Mouse (Mus musculus) liver, embryonic 12.5 days (tissue): ENCODE results near the gene Mvb12a. TPM values are rescaled to one million over a fixed set of nuclear protein-coding genes. Genes with fewer than 3 reads are reported as not detected.
"Not testable (repeated sequence)": the region's sequence is repeated elsewhere in the genome, so short reads cannot be mapped to it uniquely, and the experiment has no call there.

Experiments
- ATAC-seq: fragments of 200-750 bp; cut with Nextera tagmentation; 2 replicates; pipeline ENCODE4 v1.8.0; 2017; ENCODE audit warnings: moderate number of reproducible peaks, mild to moderate bottlenecking, moderate library complexity
- H3K27ac ChIP-seq: fragments of 300-500 bp; sonication (generic); 2 replicates; pipeline ENCODE4 v1.5.1; 2016; ENCODE audit warnings: mild to moderate bottlenecking
- H3K27me3 ChIP-seq: fragments of 300-500 bp; sonication (generic); replicated peaks from 2 replicates; pipeline ENCODE4 v1.6.1; 2016; ENCODE audit warnings: mild to moderate bottlenecking, moderate library complexity
- H3K36me3 ChIP-seq: fragments of 300-500 bp; sonication (generic); 2 replicates; pipeline ENCODE4 v1.6.1; 2016; ENCODE audit warnings: mild to moderate bottlenecking, moderate library complexity
- H3K4me1 ChIP-seq: fragments of 300-500 bp; sonication (generic); 2 replicates; pipeline ENCODE4 v1.6.1; 2016
- H3K4me2 ChIP-seq: fragments of 300-500 bp; sonication (generic); 2 replicates; pipeline ENCODE4 v1.6.1; 2016; ENCODE audit warnings: mild to moderate bottlenecking, moderate library complexity
- H3K4me3 ChIP-seq: fragments of 300-500 bp; sonication (generic); 2 replicates; pipeline ENCODE4 v1.5.1; 2016; ENCODE audit warnings: mild to moderate bottlenecking, moderate library complexity
- H3K9ac ChIP-seq: fragments of 300-500 bp; sonication (generic); 2 replicates; pipeline ENCODE4 v1.6.1; 2016; ENCODE audit warnings: mild to moderate bottlenecking, moderate library complexity
- H3K9me3 ChIP-seq: fragments of 300-500 bp; sonication (generic); replicated peaks from 2 replicates; pipeline ENCODE4 v1.6.1; 2016; ENCODE audit warnings: mild to moderate bottlenecking, moderate library complexity
- WGBS: fragments of 180-500 bp; shearing (Covaris S2); methylation state at CpG from one replicate; pipeline ENCODE4 v1.1.7; 2016; ENCODE audit not compliant: insufficient replicate concordance; 5-methylcytosine and 5-hydroxymethylcytosine counted together
- polyA plus RNA-seq: library from polyadenylated mRNA; unstranded; fragments of >200 nt; fragmentation: Nextera tagmentation; extraction: Ambion mirVana; gene quantifications from 2 replicates; pipeline ENCODE4 v1.2.1, GENCODE M21; 2016

Gene Mvb12a
- polyA plus RNA-seq, 1 experiment from 2014 or later: 42.7 TPM

DNA sequence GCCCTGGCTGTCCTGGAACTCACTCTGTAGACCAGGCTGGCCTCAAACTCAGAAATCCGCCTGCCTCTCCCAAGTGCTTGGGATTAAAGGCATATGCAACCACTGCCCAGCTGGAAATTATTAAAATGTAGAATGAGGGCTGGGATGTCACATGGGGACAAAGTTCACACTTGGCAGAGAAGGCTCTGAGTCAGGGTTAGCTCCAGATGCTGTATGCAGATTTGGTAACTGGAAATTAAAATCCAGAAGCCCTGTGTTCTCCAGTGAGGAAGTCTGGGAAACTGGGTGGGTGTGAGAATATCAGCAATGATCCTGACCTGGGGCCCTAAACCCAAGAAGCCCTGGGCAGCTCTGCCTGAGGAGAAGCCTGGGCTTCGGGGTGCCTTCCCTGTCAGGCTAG, 33.4 kb upstream of the Mvb12a start:
- peak overlapping the region; percentile 67; the same call in 1 of the 2 replicates for H3K4me2 ChIP-seq
- WGBS: 62% methylated on average over 2 of the region's 2 CpGs
- H3K27ac ChIP-seq: no peak overlapping the region
- no peaks in the 10 kb centered on the region for H3K36me3 ChIP-seq
- peaks cover 68% of the 10 kb centered on the region for H3K27me3 ChIP-seq
- no peak overlapping the region for H3K9ac ChIP-seq
- H3K9me3 ChIP-seq: no peaks in the 10 kb centered on the region
- no peak for ATAC-seq
- H3K4me3 ChIP-seq: no peak overlapping the region
- H3K4me1 ChIP-seq: peaks cover 37% of the 10 kb centered on the region

DNA sequence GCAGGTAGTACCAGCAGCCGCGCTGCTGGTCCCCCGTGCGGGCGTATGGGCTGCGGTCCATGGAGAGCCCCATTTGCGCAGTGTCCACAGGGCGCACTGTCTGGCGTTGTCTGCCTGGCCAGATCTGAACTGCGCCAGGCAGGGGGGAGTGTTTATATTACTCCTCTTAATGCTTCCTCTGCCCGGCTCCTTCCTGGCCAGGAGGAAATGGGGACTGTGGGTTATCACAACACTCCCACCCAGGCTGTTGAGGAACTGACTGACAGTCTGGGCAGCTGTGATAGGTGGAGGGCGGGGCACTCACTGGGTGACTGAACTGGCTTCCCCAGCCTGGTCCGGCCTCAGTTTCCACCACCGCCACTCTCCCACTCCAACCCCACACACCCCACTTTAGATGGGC, 31.1 kb upstream of the Mvb12a start, which contains the start of gene Plvap:
Plvap (minus strand) TSS at position 109 of the 400 bp plus-strand sequence.
- H3K4me2 ChIP-seq: peak within 1 kb of the TSS; percentile 67
- peaks cover 49% of the 10 kb centered on the region for H3K27me3 ChIP-seq
- H3K4me3 ChIP-seq: peak within 1 kb of the TSS; percentile 42
- peaks cover 37% of the 10 kb centered on the region for H3K4me1 ChIP-seq
- H3K36me3 ChIP-seq: no peaks in the 10 kb centered on the region
- H3K9me3 ChIP-seq: no peaks in the 10 kb centered on the region
- peak; percentile 87 for ATAC-seq
- no peak within 1 kb of the TSS for H3K9ac ChIP-seq
- peak within 1 kb of the TSS; percentile 54 for H3K27ac ChIP-seq
- 8% methylated on average over 14 of the region's 14 CpGs for WGBS

DNA sequence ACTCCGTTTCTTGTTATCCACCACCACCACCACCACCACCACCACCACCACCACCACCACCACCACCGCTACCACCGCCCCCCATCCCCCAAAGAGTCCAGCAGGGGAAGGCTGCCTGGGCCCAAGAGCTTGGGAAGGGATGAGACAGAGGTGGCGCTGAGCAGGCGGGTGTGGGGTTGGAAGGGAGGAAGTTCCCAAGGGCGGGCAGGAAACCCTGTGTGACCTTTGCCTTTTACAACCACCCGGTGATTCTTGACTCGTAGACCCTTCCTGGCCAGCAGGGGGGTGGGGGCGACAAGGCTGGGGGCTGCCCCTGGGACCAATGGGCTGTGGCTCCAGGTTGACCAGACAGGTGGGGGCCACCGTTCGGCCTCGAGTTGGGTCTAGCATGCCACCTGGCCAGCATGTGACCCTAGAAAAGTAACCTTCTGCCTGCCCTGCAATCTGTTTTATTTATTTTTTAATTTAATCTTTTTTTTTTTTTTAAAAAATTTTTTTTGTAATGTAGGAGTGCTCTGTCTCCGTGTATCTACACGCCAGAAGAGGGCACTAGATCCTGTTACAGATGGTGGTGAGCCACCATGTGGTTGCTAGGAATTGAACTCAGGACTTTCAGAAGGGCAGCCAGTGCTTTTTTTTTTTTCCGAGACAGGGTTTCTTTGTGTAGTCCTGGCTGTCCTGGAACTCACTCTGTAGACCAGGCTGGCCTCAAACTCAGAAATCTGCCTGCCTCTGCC, 29.5 kb upstream of the Mvb12a start:
- 41% methylated on average over 15 of the region's 15 CpGs for WGBS
- Histone ChIP-seq H3K27me3 (peaks cover 34% of the 10 kb centered on the region), H3K4me1 (peaks cover 32% of the 10 kb centered on the region), H3K4me3 (no peak overlapping the region), H3K4me2 (no peak overlapping the region), H3K36me3 (no peaks in the 10 kb centered on the region), H3K9me3 (no peaks in the 10 kb centered on the region), H3K9ac (no peak overlapping the region), H3K27ac (no peak overlapping the region)
- ATAC-seq: no peak

DNA sequence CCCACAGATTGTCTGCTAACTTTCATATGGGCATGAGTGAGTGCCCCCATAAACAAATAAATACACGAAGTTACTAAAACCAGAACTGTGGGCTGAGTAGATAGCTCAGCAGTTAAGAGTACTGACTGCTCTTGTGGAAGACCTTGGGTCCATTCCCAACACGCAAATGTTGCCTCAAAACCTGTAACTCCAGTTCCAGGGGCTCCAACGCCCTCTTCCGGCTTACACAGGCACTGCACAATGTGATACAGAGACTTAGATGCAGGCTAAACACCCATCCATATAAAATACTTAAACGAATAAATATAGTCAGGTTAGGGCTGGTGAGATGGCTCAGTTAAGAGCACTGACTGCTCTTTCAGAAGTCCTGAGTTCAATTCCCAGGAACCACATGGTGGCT, 27.7 kb upstream of the Mvb12a start:
- Histone ChIP-seq H3K27me3 (peaks cover 17% of the 10 kb centered on the region), H3K4me2 (no peak overlapping the region), H3K4me3 (no peak overlapping the region), H3K4me1 (peaks cover 33% of the 10 kb centered on the region), H3K27ac (no peak overlapping the region), H3K36me3 (no peaks in the 10 kb centered on the region), H3K9me3 (no peaks in the 10 kb centered on the region), H3K9ac (no peak overlapping the region)
- WGBS: 58% methylated on average over 5 of the region's 5 CpGs
- ATAC-seq: no peak

DNA sequence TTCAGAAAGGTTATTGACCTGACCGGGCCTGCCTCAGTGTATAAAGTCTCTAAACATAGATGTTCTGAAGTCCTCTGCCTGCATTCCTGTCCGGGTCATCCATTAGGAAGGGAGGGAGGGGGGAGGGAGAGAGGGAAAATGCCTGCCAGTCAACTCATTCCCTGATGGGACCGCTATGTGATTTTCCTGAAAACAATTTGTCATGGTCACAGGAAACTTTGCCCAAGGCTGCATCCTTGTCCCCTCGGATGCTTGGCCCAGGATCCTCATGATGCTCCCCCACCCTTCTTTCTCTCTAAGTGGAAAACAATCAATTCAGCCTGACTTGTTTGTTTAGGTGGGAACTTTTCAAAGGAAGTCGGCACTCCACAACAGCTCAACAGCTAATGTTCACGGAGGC, 25.9 kb upstream of the Mvb12a start:
- whole genome bisulfite sequencing: 42% methylated on average over 6 of the region's 6 CpGs
- ATAC-seq: no peak
- H3K9me3 ChIP-seq: no peaks in the 10 kb centered on the region
- H3K36me3 ChIP-seq: no peaks in the 10 kb centered on the region
- no peak overlapping the region for H3K4me3 ChIP-seq
- no peak overlapping the region for H3K9ac ChIP-seq
- H3K27me3 ChIP-seq: 0 out of 2 replicates have a peak, but pooled peaks cover under 1% of the 10 kb centered on the region
- peaks cover 30% of the 10 kb centered on the region for H3K4me1 ChIP-seq
- H3K4me2 ChIP-seq: no peak overlapping the region
- H3K27ac ChIP-seq: no peak overlapping the region

DNA sequence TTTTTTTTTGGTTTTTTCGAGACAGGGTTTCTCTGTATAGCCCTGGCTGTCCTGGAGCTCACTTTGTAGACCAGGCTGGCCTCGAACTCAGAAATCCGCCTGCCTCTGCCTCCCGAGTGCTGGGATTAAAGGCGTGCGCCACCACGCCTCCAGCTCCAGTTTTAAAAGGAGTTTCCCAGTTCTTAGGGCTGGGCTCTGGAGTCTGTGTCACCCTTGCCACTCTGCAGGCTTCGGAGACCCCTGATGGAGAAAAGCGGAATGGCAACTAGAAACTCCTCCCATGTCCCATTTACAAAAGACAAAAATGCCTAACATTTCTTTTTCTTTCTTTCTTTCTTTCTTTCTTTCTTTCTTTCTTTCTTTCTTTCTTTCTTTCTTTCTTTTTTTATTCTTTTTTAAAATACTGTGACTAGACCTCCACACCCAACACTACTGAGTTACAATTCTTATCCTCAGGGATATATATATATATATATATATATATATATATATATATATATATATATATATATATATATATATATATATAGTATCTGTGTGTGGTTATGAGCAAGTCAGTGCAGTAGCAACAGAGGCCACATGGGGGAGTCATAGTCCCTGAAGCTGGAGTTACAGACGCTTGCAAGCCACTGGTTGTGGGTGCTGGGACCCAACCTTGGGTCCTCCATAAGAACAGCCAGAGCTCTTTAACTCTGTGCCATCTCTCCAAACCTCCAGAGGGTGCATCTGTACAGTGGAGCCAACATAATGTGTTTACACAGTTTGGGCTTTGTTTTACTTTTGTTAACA, 23.5 kb upstream of the Mvb12a start:
- not testable (repeated sequence) for H3K9ac ChIP-seq, H3K36me3 ChIP-seq, H3K9me3 ChIP-seq, H3K27ac ChIP-seq, H3K4me2 ChIP-seq, ATAC-seq, H3K4me3 ChIP-seq
- whole genome bisulfite sequencing: 23% methylated on average over 10 of the region's 10 CpGs
- Histone ChIP-seq H3K27me3 (peaks cover 15% of the 10 kb centered on the region), H3K4me1 (peaks cover 16% of the 10 kb centered on the region)

DNA sequence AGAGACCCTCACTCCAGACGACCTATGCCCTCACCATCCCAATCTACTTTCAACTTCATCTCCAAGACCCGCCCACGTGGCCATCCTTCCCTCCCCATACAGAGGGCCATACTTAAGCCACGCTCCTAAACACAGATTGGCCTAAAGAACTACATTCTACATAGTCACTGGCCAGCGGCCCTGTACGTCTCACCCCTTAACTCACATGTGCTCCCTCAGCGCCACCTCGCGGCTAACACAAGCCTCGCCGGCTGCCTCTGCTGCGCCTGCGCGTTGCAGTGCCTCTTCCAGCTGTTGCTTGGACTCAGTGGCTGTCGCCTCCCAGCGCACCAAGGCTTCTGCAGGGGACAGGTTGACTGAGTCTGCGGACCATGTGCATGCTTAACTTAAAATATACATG, 21.1 kb upstream of the Mvb12a start:
- Histone ChIP-seq H3K9ac (no peak overlapping the region), H3K9me3 (no peaks in the 10 kb centered on the region), H3K4me1 (peaks cover 29% of the 10 kb centered on the region), H3K27ac (no peak overlapping the region), H3K4me2 (0 out of 2 replicates have a peak overlapping the region, but pooled peaks have one; percentile 9), H3K4me3 (no peak overlapping the region), H3K36me3 (no peaks in the 10 kb centered on the region), H3K27me3 (peaks cover 39% of the 10 kb centered on the region)
- peak; percentile 72 for ATAC-seq
- 2% methylated on average over 17 of the region's 17 CpGs for WGBS

DNA sequence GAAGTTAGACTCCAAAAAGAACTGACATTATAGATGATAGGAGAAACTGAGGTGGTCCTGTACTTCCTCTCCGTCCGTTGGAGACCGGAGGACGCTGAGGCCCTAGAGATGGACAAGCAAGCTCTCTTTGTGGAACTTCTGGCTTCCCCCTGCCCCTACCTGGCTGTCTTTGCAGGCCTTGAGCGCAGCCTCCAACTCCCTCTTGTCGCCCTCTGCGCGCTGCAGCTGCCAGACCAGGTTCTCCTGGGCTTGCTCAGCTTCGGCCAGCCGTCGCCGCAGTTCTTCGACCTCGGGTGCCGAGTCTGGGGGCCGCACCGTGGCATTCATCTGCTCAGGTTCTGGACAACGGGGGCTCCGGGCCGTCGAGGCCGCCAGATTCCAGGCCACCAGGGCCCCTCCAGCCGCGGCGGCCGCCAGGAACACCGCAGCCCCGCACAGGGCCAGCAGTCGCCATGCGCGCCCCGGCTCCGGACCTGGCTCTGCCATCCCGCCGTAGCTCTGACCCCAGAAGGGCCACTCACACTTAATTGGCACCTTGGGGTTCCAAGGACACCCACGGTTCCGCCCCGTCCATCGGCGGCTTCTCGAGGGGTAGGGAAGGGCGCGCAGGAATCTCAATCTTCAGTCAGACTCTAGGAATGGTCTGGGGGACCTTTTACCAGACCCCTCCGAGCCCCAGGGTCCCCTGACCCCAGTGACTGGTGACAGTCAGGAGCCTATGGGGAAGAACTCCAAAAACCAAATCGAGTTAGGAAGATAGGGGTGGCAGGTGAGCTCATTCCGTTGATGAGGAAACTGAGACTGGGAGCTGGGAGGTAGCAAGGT, 17.3 kb upstream of the Mvb12a start, which contains the start of gene Ccdc194:
Ccdc194 (minus strand) TSS at position 486 of the 825 bp plus-strand sequence.
- no peak for ATAC-seq
- peaks cover 59% of the 10 kb centered on the region for H3K27me3 ChIP-seq
- H3K9me3 ChIP-seq: no peaks in the 10 kb centered on the region
- WGBS: 33% methylated on average over 46 of the region's 46 CpGs
- no peaks in the 10 kb centered on the region for H3K36me3 ChIP-seq
- H3K4me1 ChIP-seq: peaks cover 38% of the 10 kb centered on the region
- H3K27ac ChIP-seq: 0 out of 2 replicates have a peak within 1 kb of the TSS, but pooled peaks have one; percentile 7
- peak within 1 kb of the TSS; percentile 30; the same call in 1 of the 2 replicates for H3K4me2 ChIP-seq
- H3K4me3 ChIP-seq: no peak within 1 kb of the TSS
- H3K9ac ChIP-seq: no peak within 1 kb of the TSS; the same call in 1 of the 2 replicates

DNA sequence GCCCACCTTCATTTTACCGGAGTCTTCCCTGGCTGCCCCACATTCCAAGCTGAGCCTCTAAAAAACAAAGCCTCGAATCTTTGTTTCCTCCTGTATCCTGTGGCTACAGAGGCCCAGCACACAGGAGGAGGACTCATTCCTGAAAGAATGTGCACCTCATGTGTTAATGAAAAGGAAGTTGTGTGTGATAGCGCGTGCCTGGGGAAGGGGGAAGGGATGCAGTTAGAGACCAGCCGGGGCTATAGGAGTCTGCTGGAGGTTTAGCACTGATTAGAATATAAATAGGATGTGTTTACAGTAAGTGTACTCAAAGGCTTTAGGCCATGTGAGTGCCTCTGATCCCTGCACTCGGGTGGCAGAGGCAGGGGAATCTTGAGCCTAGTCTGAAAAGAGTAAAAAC, 16.4 kb upstream of the Mvb12a start:
- Histone ChIP-seq H3K27ac (0 out of 2 replicates have a peak overlapping the region, but pooled peaks have one; percentile 7), H3K4me3 (no peak overlapping the region), H3K9ac (no peak overlapping the region), H3K4me2 (no peak overlapping the region), H3K27me3 (peaks cover 59% of the 10 kb centered on the region), H3K4me1 (peaks cover 42% of the 10 kb centered on the region), H3K36me3 (no peaks in the 10 kb centered on the region), H3K9me3 (no peaks in the 10 kb centered on the region)
- no peak for ATAC-seq
- WGBS: 10% methylated on average over 6 of the region's 6 CpGs

DNA sequence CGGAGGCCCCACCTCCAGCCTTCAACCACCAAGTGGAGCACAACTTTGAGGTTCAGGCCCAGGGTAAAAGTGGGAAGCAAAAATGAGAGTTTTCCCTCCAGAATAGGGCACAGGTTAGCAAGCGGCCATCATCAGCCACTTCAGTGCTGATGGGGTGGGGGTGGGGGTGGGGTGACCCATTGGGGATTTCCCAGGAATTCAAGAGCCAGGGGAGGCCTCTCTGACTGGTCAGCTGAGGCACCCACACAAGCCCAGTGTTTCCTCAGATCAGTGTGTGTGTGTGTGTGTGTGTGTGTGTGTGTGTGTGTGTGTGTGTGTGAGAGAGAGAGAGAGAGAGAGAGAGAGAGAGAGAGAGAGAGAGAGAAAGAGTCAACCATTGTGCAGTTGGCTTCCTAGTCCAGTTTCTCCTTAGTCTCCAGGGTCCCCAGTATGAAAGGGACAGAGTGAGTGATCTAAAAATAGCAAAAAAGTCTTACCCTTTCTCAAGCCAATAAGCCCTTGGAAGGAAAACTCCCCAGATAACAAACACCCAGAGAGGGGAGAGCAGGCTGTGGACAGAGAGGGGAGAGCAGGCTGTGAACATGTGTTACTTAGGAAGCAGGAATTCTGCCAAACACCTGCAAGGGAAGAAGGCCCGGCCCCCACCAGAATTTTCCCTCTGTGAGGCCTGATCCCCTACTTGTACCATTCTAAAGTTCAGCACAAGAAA, 15.4 kb upstream of the Mvb12a start:
- WGBS: 38% methylated on average over 3 of the region's 3 CpGs
- Histone ChIP-seq H3K9me3 (no peaks in the 10 kb centered on the region), H3K4me2 (no peak overlapping the region), H3K27ac (no peak overlapping the region), H3K9ac (no peak overlapping the region), H3K4me1 (peaks cover 36% of the 10 kb centered on the region), H3K27me3 (peaks cover 58% of the 10 kb centered on the region), H3K4me3 (no peak overlapping the region), H3K36me3 (no peaks in the 10 kb centered on the region)
- ATAC-seq: no peak
